Mouse (Mus musculus) adrenal gland (tissue): ENCODE results near the gene Trpm8.

Experiments used
- intact Hi-C: fragments of 180-260 bp; cut with DNase I; formaldehyde crosslinking; loops from one replicate; pipeline ENCODE4 v1.15.1; 2025

Trpm8 gene

GRCm38 (mm10) chr1:88264237-88264868 lies 13.1 kb upstream of the Trpm8 start:
- intact Hi-C loops: no loop called here

GRCm38 (mm10) chr1:88264869-88265240 lies 12.6 kb upstream of the Trpm8 start:
- intact Hi-C loops: no loop called here

DNA sequence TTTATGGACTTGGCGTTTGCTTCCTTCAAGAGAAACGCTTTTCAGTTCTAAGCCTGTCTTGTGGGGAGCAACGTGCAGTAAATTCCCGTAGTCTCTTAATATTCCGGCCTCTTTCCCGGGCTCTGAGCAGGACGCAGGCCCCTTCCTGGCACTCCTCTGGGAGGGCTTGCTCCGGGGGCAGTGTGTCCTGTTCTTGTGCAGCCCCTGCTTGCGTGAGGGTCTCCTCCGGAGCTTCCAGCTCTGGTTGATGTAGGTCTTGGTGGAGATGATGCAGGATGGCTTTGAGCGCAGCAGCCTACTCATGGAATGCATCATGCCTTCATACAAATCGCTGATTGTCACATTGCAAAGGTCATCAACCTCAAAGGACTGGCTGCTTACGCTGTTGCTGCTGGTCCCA lies 11.3 kb upstream of the Trpm8 start:
- intact Hi-C loops: no loop called here

DNA sequence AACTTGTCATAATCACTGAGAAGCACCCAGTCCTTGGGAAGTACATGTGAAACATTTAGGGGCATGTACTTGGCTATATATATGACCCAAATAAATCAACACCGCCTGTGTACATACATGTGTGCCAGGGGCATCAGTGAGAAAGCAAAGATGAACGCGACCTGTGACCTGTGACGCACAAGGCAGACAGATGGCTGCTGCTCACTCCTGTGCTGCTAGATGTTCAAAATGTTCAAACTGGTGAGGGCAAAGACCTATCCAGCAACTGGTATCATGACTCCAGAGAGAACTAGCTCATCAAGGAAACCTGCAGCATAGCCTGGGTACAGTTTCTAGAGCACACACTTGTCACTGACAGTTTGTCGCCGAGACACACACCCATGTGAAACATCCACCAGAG lies 10.0 kb upstream of the Trpm8 start:
- intact Hi-C loops: no loop called here

DNA sequence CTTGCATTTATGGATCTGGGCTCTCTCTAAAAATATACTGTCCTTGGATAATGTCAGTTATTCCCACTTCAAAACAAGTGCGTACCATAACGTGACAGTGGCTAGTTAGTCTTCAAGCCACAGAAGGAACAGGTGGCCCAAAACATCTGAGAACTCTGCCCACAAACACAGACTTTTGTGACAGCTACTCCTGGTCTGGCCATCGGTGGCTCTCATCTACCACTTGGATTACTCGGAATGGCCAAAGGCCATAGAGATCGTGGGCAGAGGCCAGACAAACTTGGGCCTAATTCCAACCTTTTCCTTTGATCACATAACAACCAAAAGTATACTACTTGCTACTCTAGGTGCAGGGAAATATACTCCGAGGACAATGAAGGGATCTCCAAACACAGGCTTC lies 9.4 kb upstream of the Trpm8 start:
- intact Hi-C loops: no loop called here

- intact Hi-C loops: no loop called here
These were observed 7.7 kb upstream of the Trpm8 start for GRCm38 (mm10) chr1:88269539-88270309.

- intact Hi-C loops: no loop called here
These were observed 4.6 kb upstream of the Trpm8 start for GRCm38 (mm10) chr1:88272851-88273250.

GRCm38 (mm10) chr1:88273326-88273725 lies 4.1 kb upstream of the Trpm8 start:
- intact Hi-C loops: no loop called here

- intact Hi-C loops: no loop called here
These were observed 3.6 kb upstream of the Trpm8 start for GRCm38 (mm10) chr1:88273832-88274231.

GRCm38 (mm10) chr1:88274371-88275077 lies 2.9 kb upstream of the Trpm8 start:
- intact Hi-C loops: no loop called here

GRCm38 (mm10) chr1:88275078-88275680 lies 2.3 kb upstream of the Trpm8 start:
- intact Hi-C loops: no loop called here

- intact Hi-C loops: no loop called here
These were observed 1.6 kb upstream of the Trpm8 start for GRCm38 (mm10) chr1:88275698-88276523.

- intact Hi-C loops: no loop called here
These were observed 850 bp upstream of the Trpm8 start for GRCm38 (mm10) chr1:88276524-88277097.

- intact Hi-C loops: no loop called here
These were observed 504 bp downstream of the Trpm8 start for GRCm38 (mm10) chr1:88277818-88278511.

DNA sequence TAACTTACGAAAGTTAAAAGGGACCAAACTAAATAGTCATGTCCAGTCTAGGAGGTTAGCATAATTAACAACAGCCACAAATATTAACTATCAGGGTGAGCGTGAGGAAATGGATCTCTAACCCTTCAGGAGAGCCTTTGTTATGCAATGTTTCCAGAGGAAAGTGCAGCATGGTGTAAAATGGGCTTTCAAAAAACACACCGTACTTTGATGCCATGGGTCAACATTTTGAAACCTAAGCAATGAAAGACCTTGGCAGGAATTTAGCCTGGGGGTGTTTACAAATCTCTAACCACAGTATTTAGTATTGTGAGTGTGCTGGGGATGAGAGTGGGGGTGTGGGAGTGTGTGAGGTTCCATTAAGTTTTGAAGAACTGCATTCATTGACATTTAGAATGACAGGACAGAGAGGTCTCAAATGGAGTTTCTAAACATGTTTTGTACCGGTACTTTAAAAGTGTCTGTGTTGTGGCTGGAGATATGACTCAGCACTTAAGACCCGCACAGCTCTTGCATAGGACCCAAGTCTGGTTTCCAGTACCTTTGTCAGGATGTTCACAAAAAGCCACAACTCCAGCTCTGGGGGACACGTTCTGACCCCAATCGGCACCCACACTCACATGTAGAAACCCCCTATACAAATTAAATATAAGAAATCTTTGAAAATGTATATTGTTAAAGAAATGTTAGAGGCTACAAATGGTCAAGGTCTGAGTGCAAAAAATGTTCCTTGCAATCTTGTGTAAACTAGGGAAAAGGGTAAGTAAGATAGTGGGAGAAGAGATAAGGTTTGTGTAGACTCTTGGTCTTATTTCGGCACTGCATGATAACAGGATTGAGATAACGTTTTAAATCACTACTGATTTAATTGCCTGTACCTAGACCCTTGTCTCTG lies 1.9 kb downstream of the Trpm8 start:
- intact Hi-C loops: no loop called here

- intact Hi-C loops: no loop called here
These were observed 2.7 kb downstream of the Trpm8 start for GRCm38 (mm10) chr1:88280006-88280690.

DNA sequence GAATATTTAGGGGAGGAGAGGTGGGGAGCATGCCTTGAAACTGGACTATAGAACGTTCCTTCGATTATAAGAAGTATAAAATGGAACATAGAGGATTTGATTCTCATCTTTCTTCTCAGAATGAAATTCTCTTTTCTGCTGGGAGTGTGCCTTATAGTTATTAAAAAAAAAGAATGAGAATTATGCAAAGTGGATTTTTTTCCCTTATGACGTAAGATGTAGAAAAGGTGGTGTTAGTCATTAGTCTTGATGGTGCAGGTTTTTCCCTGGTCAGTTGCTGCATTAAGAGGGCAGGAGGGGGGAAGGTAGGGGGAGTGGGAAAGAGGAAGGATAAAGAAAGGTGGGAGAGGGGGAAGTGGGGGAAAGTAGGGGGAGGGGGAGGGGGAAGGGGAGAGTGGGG lies 4.8 kb downstream of the Trpm8 start:
- intact Hi-C loops: no loop called here

GRCm38 (mm10) chr1:88283376-88284227 lies 6.1 kb downstream of the Trpm8 start:
- intact Hi-C loops: no loop called here
